Mouse (Mus musculus) neural tube, embryonic 12.5 days (tissue): ENCODE measurements around the gene Timp2. TPM values are rescaled to one million over a fixed set of nuclear protein-coding genes. Genes with fewer than 3 reads are reported as not detected.

Experiments
- ATAC-seq: fragments of 200-750 bp; cut with Nextera tagmentation; 2 replicates; pipeline ENCODE4 v1.8.0; 2017; ENCODE audit warnings: low read depth, mild to moderate bottlenecking, moderate TSS enrichment, moderate library complexity; ENCODE audit not compliant: low FRiP score
- H3K27ac ChIP-seq: fragments of 300-500 bp; sonication (generic); 2 replicates; pipeline ENCODE4 v1.5.1; 2016
- H3K27me3 ChIP-seq: fragments of 300-500 bp; sonication (generic); replicated peaks from 2 replicates; pipeline ENCODE4 v1.6.1; 2016; ENCODE audit warnings: mild to moderate bottlenecking
- H3K36me3 ChIP-seq: fragments of 300-500 bp; sonication (generic); 2 replicates; pipeline ENCODE4 v1.6.1; 2016; ENCODE audit warnings: mild to moderate bottlenecking
- H3K4me1 ChIP-seq: fragments of 300-500 bp; sonication (generic); 2 replicates; pipeline ENCODE4 v1.6.1; 2016
- H3K4me2 ChIP-seq: fragments of 300-500 bp; sonication (generic); replicated peaks from 2 replicates; pipeline ENCODE4 v1.6.1; 2016; ENCODE audit warnings: mild to moderate bottlenecking
- H3K4me3 ChIP-seq: fragments of 300-500 bp; sonication (generic); 2 replicates; pipeline ENCODE4 v1.5.1; 2016
- H3K9ac ChIP-seq: fragments of 300-500 bp; sonication (generic); 2 replicates; pipeline ENCODE4 v1.6.1; 2016; ENCODE audit warnings: mild to moderate bottlenecking
- H3K9me3 ChIP-seq: fragments of 300-500 bp; sonication (generic); 2 replicates; pipeline ENCODE4 v1.6.1; 2016; ENCODE audit warnings: mild to moderate bottlenecking
- WGBS: fragments of 180-500 bp; shearing (Covaris S2); methylation state at CpG from one replicate; pipeline ENCODE4 v1.1.7; 2016; 5-methylcytosine and 5-hydroxymethylcytosine counted together
- polyA plus RNA-seq: library from polyadenylated mRNA; unstranded; fragments of >200 nt; fragmentation: Nextera tagmentation; extraction: Ambion mirVana; gene quantifications from 2 replicates; pipeline ENCODE4 v1.2.1, GENCODE M21; 2016

Timp2 gene
- polyA plus RNA-seq, 1 experiment from 2014 or later, result 50.0 TPM

GRCm38 (mm10) chr11:118347911-118348310 lies 7.6 kb downstream of the Timp2 start:
- Histone ChIP-seq H3K27me3 (no peaks in the 10 kb centered on the region), H3K4me2 (no peak overlapping the region), H3K9ac (no peak overlapping the region), H3K27ac (no peak overlapping the region), H3K36me3 (no peaks in the 10 kb centered on the region), H3K9me3 (no peaks in the 10 kb centered on the region), H3K4me1 (peaks cover 25% of the 10 kb centered on the region), H3K4me3 (no peak overlapping the region)
- 86% methylated on average over 12 of the region's 12 CpGs for WGBS
- ATAC-seq, result no peak

- no peak overlapping the region for H3K9ac ChIP-seq
- H3K9me3 ChIP-seq, result no peaks in the 10 kb centered on the region
- no peaks in the 10 kb centered on the region for H3K36me3 ChIP-seq
- WGBS, result 96% methylated on average over 2 of the region's 2 CpGs
- H3K4me3 ChIP-seq, result no peak overlapping the region
- H3K27me3 ChIP-seq, result no peaks in the 10 kb centered on the region
- H3K27ac ChIP-seq, result no peak overlapping the region
- H3K4me2 ChIP-seq, result no peak overlapping the region
- peaks cover 24% of the 10 kb centered on the region for H3K4me1 ChIP-seq
- ATAC-seq, result no peak
These were observed 8.1 kb downstream of the Timp2 start for GRCm38 (mm10) chr11:118347391-118347790.

GRCm38 (mm10) chr11:118346395-118347096 lies 9.0 kb downstream of the Timp2 start:
- H3K9me3 ChIP-seq, result no peaks in the 10 kb centered on the region
- H3K4me1 ChIP-seq, result peaks cover 29% of the 10 kb centered on the region
- H3K4me2 ChIP-seq, result no peak overlapping the region
- H3K36me3 ChIP-seq, result no peaks in the 10 kb centered on the region
- no peak overlapping the region for H3K4me3 ChIP-seq
- H3K27me3 ChIP-seq, result no peaks in the 10 kb centered on the region
- no peak overlapping the region for H3K9ac ChIP-seq
- ATAC-seq, result no peak
- H3K27ac ChIP-seq, result no peak overlapping the region
- WGBS, result 87% methylated on average over 8 of the region's 8 CpGs

- peaks cover 29% of the 10 kb centered on the region for H3K4me1 ChIP-seq
- no peak for ATAC-seq
- WGBS, result 63% methylated on average over 4 of the region's 4 CpGs
These were observed 9.8 kb downstream of the Timp2 start for GRCm38 (mm10) chr11:118345693-118346092.

GRCm38 (mm10) chr11:118343629-118344028 lies 11.9 kb downstream of the Timp2 start:
- Histone ChIP-seq H3K36me3 (no peaks in the 10 kb centered on the region), H3K9ac (no peak overlapping the region), H3K4me1 (peaks cover 26% of the 10 kb centered on the region), H3K4me2 (no peak overlapping the region), H3K27me3 (no peaks in the 10 kb centered on the region), H3K27ac (no peak overlapping the region), H3K9me3 (no peaks in the 10 kb centered on the region), H3K4me3 (no peak overlapping the region)
- 71% methylated on average over 2 of the region's 2 CpGs for WGBS
- no peak for ATAC-seq

More at GRCm38 (mm10) chr11:118345693-118346092, 9.8 kb downstream of the Timp2 start:
- H3K27me3 ChIP-seq, result no peaks in the 10 kb centered on the region
- H3K27ac ChIP-seq, result no peak overlapping the region
- no peak overlapping the region for H3K4me2 ChIP-seq
- no peak overlapping the region for H3K4me3 ChIP-seq
- no peak overlapping the region for H3K9ac ChIP-seq
- no peaks in the 10 kb centered on the region for H3K9me3 ChIP-seq
- H3K36me3 ChIP-seq, result no peaks in the 10 kb centered on the region

GRCm38 (mm10) chr11:118342400-118342981 lies 13.0 kb downstream of the Timp2 start, which contains the start of gene Cep295nl:
TSS of gene Cep295nl (minus strand) at chr11:118342500.
- 35% methylated on average over 7 of the region's 7 CpGs for WGBS
- ATAC-seq, result no peak
- no peak within 1 kb of the TSS for H3K9ac ChIP-seq
- no peak within 1 kb of the TSS for H3K4me3 ChIP-seq
- no peak within 1 kb of the TSS for H3K27ac ChIP-seq
- H3K4me1 ChIP-seq, result peaks cover 26% of the 10 kb centered on the region
- no peaks in the 10 kb centered on the region for H3K27me3 ChIP-seq
- no peak within 1 kb of the TSS for H3K4me2 ChIP-seq
- no peaks in the 10 kb centered on the region for H3K36me3 ChIP-seq
- H3K9me3 ChIP-seq, result no peaks in the 10 kb centered on the region

GRCm38 (mm10) chr11:118337491-118338168 lies 17.9 kb downstream of the Timp2 start:
- ATAC-seq, result no peak
- 73% methylated on average over 8 of the region's 8 CpGs for WGBS
- no peak overlapping the region for H3K9ac ChIP-seq
- peaks cover 7% of the 10 kb centered on the region; the same call in 1 of the 2 replicates for H3K36me3 ChIP-seq
- H3K4me1 ChIP-seq, result peaks cover 9% of the 10 kb centered on the region; the same call in 1 of the 2 replicates
- H3K27me3 ChIP-seq, result no peaks in the 10 kb centered on the region
- H3K27ac ChIP-seq, result no peak overlapping the region
- H3K4me2 ChIP-seq, result no peak overlapping the region
- H3K4me3 ChIP-seq, result no peak overlapping the region
- no peaks in the 10 kb centered on the region for H3K9me3 ChIP-seq

- 91% methylated on average over 17 of the region's 17 CpGs for WGBS
- Histone ChIP-seq H3K9me3 (no peaks in the 10 kb centered on the region), H3K4me3 (no peak overlapping the region), H3K4me2 (no peak overlapping the region), H3K4me1 (no peaks in the 10 kb centered on the region), H3K27me3 (no peaks in the 10 kb centered on the region), H3K27ac (no peak overlapping the region), H3K9ac (no peak overlapping the region), H3K36me3 (peaks cover 15% of the 10 kb centered on the region; the same call in 1 of the 2 replicates)
- ATAC-seq, result no peak
These were observed 22.1 kb downstream of the Timp2 start for GRCm38 (mm10) chr11:118333431-118333830.

- Histone ChIP-seq H3K9ac (no peak overlapping the region), H3K27ac (no peak overlapping the region), H3K4me2 (no peak overlapping the region), H3K27me3 (no peaks in the 10 kb centered on the region), H3K36me3 (peaks cover 15% of the 10 kb centered on the region; the same call in 1 of the 2 replicates), H3K4me3 (no peak overlapping the region), H3K9me3 (no peaks in the 10 kb centered on the region), H3K4me1 (peaks cover 8% of the 10 kb centered on the region)
- no peak for ATAC-seq
- 91% methylated on average over 11 of the region's 11 CpGs for WGBS
These were observed 23.2 kb downstream of the Timp2 start for GRCm38 (mm10) chr11:118332376-118332775.

- H3K9me3 ChIP-seq, result no peaks in the 10 kb centered on the region
- H3K36me3 ChIP-seq, result peaks cover 15% of the 10 kb centered on the region; the same call in 1 of the 2 replicates
- H3K4me2 ChIP-seq, result no peak overlapping the region
- H3K9ac ChIP-seq, result no peak overlapping the region
- ATAC-seq, result no peak
- no peak overlapping the region for H3K27ac ChIP-seq
- H3K4me1 ChIP-seq, result peaks cover 13% of the 10 kb centered on the region
- WGBS, result 95% methylated on average over 16 of the region's 16 CpGs
- H3K27me3 ChIP-seq, result no peaks in the 10 kb centered on the region
- H3K4me3 ChIP-seq, result no peak overlapping the region
These were observed 24.8 kb downstream of the Timp2 start for GRCm38 (mm10) chr11:118330777-118331176.

GRCm38 (mm10) chr11:118330361-118330760 lies 25.2 kb downstream of the Timp2 start:
- 96% methylated on average over 14 of the region's 14 CpGs for WGBS
- H3K4me2 ChIP-seq, result no peak overlapping the region
- no peak overlapping the region for H3K4me3 ChIP-seq
- H3K27ac ChIP-seq, result no peak overlapping the region
- no peaks in the 10 kb centered on the region for H3K9me3 ChIP-seq
- peaks cover 13% of the 10 kb centered on the region for H3K4me1 ChIP-seq
- H3K9ac ChIP-seq, result no peak overlapping the region
- peaks cover 15% of the 10 kb centered on the region; the same call in 1 of the 2 replicates for H3K36me3 ChIP-seq
- ATAC-seq, result no peak
- H3K27me3 ChIP-seq, result no peaks in the 10 kb centered on the region

GRCm38 (mm10) chr11:118328947-118329346 lies 26.6 kb downstream of the Timp2 start:
- no peak overlapping the region for H3K4me2 ChIP-seq
- H3K36me3 ChIP-seq, result peaks cover 15% of the 10 kb centered on the region; the same call in 1 of the 2 replicates
- no peak overlapping the region for H3K9ac ChIP-seq
- no peak for ATAC-seq
- 96% methylated on average over 5 of the region's 5 CpGs for WGBS
- H3K4me3 ChIP-seq, result no peak overlapping the region
- H3K27ac ChIP-seq, result no peak overlapping the region
- peaks cover 16% of the 10 kb centered on the region for H3K4me1 ChIP-seq
- H3K9me3 ChIP-seq, result no peaks in the 10 kb centered on the region
- H3K27me3 ChIP-seq, result no peaks in the 10 kb centered on the region
